Mouse (Mus musculus) heart, postnatal 0 days (tissue): ENCODE data around the gene Desi1. TPM values are rescaled to one million over a fixed set of nuclear protein-coding genes. Genes with fewer than 3 reads are reported as not detected.

Experiments
- ATAC-seq: fragments of 200-750 bp; cut with Nextera tagmentation; 2 replicates; pipeline ENCODE4 v1.8.0; 2017; ENCODE audit warnings: low read depth, moderate number of reproducible peaks, moderate library complexity; ENCODE audit not compliant: insufficient read depth
- DNase-seq: peaks from one replicate; pipeline ENCODE4 v3.0.0-alpha.2; 2016; ENCODE audit warnings: low spot score
- H3K27ac ChIP-seq: fragments of 300-500 bp; sonication (generic); 2 replicates; pipeline ENCODE4 v1.5.1; 2014; ENCODE audit warnings: low read depth, mild to moderate bottlenecking
- H3K27me3 ChIP-seq: fragments of 300-500 bp; sonication (generic); 2 replicates; pipeline ENCODE4 v1.6.1; 2014; ENCODE audit warnings: low read length, mixed read lengths; ENCODE audit not compliant: control insufficient read depth, insufficient read depth
- H3K36me3 ChIP-seq: fragments of 300-500 bp; sonication (generic); replicated peaks from 2 replicates; pipeline ENCODE4 v1.6.1; 2014; ENCODE audit warnings: low read length, mixed read lengths; ENCODE audit not compliant: control insufficient read depth, insufficient read depth
- H3K4me1 ChIP-seq: fragments of 300-500 bp; sonication (generic); 2 replicates; pipeline ENCODE4 v1.6.1; 2014; ENCODE audit warnings: antibody characterized with exemption; ENCODE audit not compliant: control insufficient read depth, insufficient read depth
- H3K4me2 ChIP-seq: fragments of 300-500 bp; sonication (generic); 2 replicates; pipeline ENCODE4 v1.6.1; 2014; ENCODE audit warnings: low read depth, mild to moderate bottlenecking, low read length, moderate library complexity
- H3K4me3 ChIP-seq: fragments of 300-500 bp; sonication (generic); 2 replicates; pipeline ENCODE4 v1.5.1; 2014; ENCODE audit warnings: low read depth, low read length
- H3K9ac ChIP-seq: fragments of 300-500 bp; sonication (generic); replicated peaks from 2 replicates; pipeline ENCODE4 v1.6.1; 2014; ENCODE audit warnings: low read depth, low read length, mixed read lengths
- H3K9me3 ChIP-seq: fragments of 300-500 bp; sonication (generic); replicated peaks from 2 replicates; pipeline ENCODE4 v1.6.1; 2016; ENCODE audit warnings: low read length; ENCODE audit not compliant: control insufficient read depth
- CTCF ChIP-seq: IDR thresholded peaks from 2 replicates; pipeline ENCODE4 v1.5.1; 2016; ENCODE audit warnings: antibody characterized with exemption, control low read depth, low read depth
- EP300 ChIP-seq: IDR thresholded peaks from 2 replicates; pipeline ENCODE4 v1.6.1; 2016; ENCODE audit warnings: antibody characterized with exemption, low read depth
- WGBS: fragments of 180-500 bp; shearing (Covaris S2); extraction: QIAGEN DNeasy Blood & Tissue Kit; methylation state at CpG from one replicate; pipeline ENCODE4 v1.1.7; 2014; 5-methylcytosine and 5-hydroxymethylcytosine counted together
- polyA plus RNA-seq: library from polyadenylated mRNA; unstranded; fragments of >200 nt; fragmentation: Nextera tagmentation; extraction: Ambion mirVana; gene quantifications from 2 replicates; pipeline ENCODE4 v1.2.1, GENCODE M21; 2015
- total RNA-seq: library from RNA; depleted of rRNA; stranded (reverse); fragments of >200 nt; gene quantifications from 2 replicates; pipeline ENCODE4 v1.2.3, GENCODE M21; 2014; ENCODE audit warnings: low replicate concordance

Gene Desi1
- total and polyA plus RNA-seq, 2 experiments from 2014 or later, result 13.6 to 15.4 TPM

DNA sequence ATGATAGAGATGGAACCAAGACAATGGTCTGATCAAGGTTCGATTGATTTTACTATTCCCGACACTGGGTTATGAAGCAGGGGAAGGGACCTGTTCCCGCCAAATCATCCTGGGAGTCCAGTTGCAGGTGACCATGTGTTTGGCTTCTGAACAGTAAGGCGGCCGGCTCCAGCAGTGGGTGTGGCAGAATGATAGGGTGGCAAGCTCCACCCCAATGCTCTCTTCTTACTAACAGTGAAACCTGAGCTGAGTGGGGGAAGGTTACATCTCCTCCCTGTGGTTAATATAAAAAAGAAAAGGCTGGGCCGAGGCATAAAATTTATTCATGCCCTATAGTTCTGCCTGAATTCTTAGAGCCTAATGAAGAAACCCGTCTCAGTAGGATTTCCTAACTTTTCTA, 64.5 kb downstream of the Desi1 start:
- DNase-seq (no peak), ATAC-seq (no peak)
- H3K4me3 ChIP-seq, result no peak overlapping the region
- no peaks in the 10 kb centered on the region for H3K4me1 ChIP-seq
- TF ChIP-seq EP300 (no peak), CTCF (no peak)
- no peak overlapping the region for H3K27ac ChIP-seq
- H3K9ac ChIP-seq, result no peak overlapping the region
- H3K36me3 ChIP-seq, result no peaks in the 10 kb centered on the region
- no peaks in the 10 kb centered on the region for H3K27me3 ChIP-seq
- 62% methylated on average over 7 of the region's 7 CpGs for WGBS
- 0 out of 2 replicates have a peak, but pooled peaks cover 3% of the 10 kb centered on the region for H3K9me3 ChIP-seq
- no peak overlapping the region for H3K4me2 ChIP-seq

DNA sequence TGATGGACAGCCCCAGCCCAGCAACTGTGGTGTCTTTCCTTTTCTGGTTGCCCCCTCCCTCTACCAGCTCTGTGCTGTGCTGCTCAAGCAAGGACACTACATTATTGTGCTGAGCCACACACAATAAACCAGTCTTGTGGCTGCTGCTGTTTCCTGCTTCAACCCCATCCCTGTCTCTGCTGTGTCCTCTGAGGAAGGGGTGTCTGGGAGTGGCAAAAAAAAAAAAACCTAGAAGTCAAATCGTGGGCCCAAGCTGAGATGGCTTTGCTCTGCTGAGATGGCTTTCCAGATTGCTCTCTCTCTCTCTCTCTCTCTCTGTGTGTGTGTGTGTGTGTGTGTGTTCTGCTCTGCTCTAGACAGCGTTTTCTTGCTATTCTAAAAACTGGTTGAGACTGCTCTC, 65.2 kb downstream of the Desi1 start:
- no peak for DNase-seq
- Histone ChIP-seq H3K27ac (no peak overlapping the region), H3K36me3 (no peaks in the 10 kb centered on the region), H3K4me3 (no peak overlapping the region), H3K9ac (no peak overlapping the region), H3K9me3 (0 out of 2 replicates have a peak, but pooled peaks cover 3% of the 10 kb centered on the region), H3K4me2 (no peak overlapping the region), H3K4me1 (no peaks in the 10 kb centered on the region), H3K27me3 (no peaks in the 10 kb centered on the region)
- no peak for ATAC-seq
- TF ChIP-seq EP300, result no peak
- no peak for TF ChIP-seq CTCF
- WGBS, result 57% methylated on average over 2 of the region's 2 CpGs

DNA sequence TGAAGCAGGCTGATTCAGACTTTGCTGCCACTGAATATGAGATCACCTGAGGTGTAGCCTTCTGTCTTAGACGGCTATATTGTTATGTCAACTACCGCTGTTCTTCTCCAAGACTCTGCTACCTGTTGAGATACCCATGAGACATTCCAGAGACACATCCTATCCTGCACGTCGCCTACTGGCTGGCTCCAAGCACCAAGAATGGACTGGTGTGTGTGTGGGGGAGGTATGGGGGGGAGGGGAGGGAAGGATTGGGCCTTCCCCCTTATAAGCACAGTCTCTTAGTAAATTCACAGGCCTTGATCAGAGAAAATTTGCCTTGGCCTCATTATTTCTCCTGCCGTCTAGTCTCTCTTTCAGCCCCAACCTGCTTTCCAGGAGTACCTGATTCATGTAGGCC, 65.8 kb downstream of the Desi1 start:
- Histone ChIP-seq H3K4me3 (no peak overlapping the region), H3K36me3 (no peaks in the 10 kb centered on the region), H3K4me1 (no peaks in the 10 kb centered on the region), H3K4me2 (no peak overlapping the region), H3K9me3 (0 out of 2 replicates have a peak, but pooled peaks cover 3% of the 10 kb centered on the region), H3K27ac (no peak overlapping the region), H3K9ac (no peak overlapping the region), H3K27me3 (no peaks in the 10 kb centered on the region)
- TF ChIP-seq EP300 (no peak), CTCF (no peak)
- DNase-seq (no peak), ATAC-seq (no peak)
- 73% methylated on average over 5 of the region's 5 CpGs for WGBS

DNA sequence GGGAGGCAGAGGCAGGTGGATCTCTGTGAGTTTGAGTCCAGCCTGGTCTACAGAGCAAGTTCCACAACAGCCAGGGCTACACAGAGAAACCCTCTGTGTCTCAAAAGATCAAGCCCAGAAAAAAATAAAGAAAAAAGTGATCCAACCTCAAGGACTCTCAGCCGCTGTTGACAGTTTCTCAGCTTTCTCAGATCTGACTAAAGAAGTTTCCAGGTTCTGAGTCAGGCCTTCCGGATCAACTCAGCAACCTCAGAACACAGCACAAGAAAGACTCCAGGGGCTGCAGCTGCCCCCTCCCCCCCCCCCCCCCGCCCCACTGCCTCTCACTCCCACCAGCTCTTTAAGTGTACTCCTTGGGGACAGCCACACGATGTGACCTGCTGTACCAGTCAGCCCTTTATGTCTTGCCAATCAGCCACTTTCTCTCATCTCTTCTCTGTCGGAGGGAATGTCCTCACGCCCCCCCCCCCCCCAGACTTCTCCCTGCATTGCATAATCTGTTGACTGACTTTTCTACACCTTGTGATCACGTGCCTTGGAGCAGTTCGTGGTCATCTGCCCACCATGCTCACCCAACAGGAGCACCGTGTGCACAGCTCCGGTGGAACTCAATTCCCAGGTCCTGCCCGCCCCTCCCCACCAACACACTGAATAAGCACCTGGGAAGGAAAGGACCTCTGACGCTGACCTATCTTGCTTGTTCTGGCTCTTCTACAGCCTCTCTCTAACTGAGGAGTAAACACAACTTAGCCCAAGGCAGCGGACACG, 67.4 kb downstream of the Desi1 start:
- Histone ChIP-seq H3K4me3 (no peak overlapping the region), H3K9ac (no peak overlapping the region), H3K4me1 (no peaks in the 10 kb centered on the region), H3K36me3 (no peaks in the 10 kb centered on the region), H3K4me2 (no peak overlapping the region), H3K9me3 (no peaks in the 10 kb centered on the region), H3K27me3 (no peaks in the 10 kb centered on the region), H3K27ac (no peak overlapping the region)
- DNase-seq (no peak), ATAC-seq (no peak)
- TF ChIP-seq EP300, result no peak
- TF ChIP-seq CTCF, result no peak
- WGBS, result 73% methylated on average over 11 of the region's 14 CpGs

DNA sequence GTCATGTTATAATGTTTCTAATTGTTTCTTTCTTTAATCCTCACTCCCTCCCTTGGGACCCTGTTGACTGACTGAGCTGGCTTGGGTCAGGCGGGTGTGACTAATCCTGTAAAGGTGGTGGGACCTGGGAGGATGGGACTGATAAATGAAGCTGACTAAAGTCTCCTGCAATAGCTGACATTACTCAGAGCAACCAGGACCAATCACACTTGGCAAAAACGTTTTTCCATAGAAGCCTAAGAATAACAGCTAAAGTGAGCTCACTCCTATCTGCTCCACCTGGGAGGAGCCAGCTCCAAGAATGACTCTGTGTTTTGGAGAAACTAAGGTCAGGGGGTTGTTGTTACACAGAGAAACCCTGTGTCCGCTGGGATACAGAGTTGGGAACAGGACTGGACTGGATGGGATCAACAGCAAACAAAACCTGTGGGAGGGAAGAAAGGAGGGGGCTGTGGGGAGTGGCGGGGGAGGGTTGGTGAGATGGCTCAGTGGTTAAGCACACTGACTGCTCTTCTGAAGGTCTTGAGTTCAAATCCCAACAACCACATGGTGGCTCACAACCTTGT, 68.6 kb downstream of the Desi1 start:
- Histone ChIP-seq H3K9me3 (no peaks in the 10 kb centered on the region), H3K36me3 (no peaks in the 10 kb centered on the region), H3K4me2 (no peak overlapping the region), H3K27me3 (no peaks in the 10 kb centered on the region), H3K9ac (no peak overlapping the region), H3K4me3 (no peak overlapping the region), H3K4me1 (0 out of 2 replicates have a peak, but pooled peaks cover 4% of the 10 kb centered on the region), H3K27ac (no peak overlapping the region)
- DNase-seq, result no peak
- TF ChIP-seq EP300 (no peak), CTCF (no peak)
- no peak for ATAC-seq
- WGBS, result 50% methylated on average over 4 of the region's 4 CpGs

DNA sequence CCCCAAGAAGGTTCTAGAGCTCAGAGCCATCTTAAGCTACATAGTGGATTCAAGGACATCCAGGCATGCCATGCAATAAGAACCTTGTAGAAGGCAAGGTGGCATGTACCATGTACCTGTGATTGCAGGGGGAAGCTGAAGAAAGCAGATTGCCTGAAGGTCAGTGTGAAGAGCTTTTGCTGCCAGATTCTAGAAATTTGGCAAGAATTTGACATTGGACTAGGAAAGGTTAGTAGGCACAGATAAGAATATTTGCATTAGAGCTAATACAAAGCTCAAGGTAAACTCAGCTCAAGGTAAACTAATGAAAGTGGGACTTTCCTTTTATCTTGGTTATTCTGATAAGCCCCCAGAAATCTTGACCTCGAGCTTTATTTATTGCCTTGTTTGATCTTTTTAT, 69.4 kb downstream of the Desi1 start:
- H3K4me1 ChIP-seq, result 0 out of 2 replicates have a peak, but pooled peaks cover 4% of the 10 kb centered on the region
- H3K36me3 ChIP-seq, result no peaks in the 10 kb centered on the region
- H3K9me3 ChIP-seq, result no peaks in the 10 kb centered on the region
- ATAC-seq (no peak), DNase-seq (no peak)
- WGBS, result 50% methylated on average over 1 of the region's 1 CpGs
- H3K4me3 ChIP-seq, result no peak overlapping the region
- no peaks in the 10 kb centered on the region for H3K27me3 ChIP-seq
- no peak for TF ChIP-seq EP300
- no peak for TF ChIP-seq CTCF
- no peak overlapping the region for H3K27ac ChIP-seq
- H3K9ac ChIP-seq, result no peak overlapping the region
- no peak overlapping the region for H3K4me2 ChIP-seq
